Mouse (Mus musculus) C2C12 (cell line): ENCODE data around the gene Hoxd11. TPM values are rescaled to one million over a fixed set of nuclear protein-coding genes. Genes with fewer than 3 reads are reported as not detected.

Source experiments
- H3K27me3 ChIP-seq: one replicate; pipeline ENCODE4 v1.6.1; 2011; ENCODE audit not compliant: control insufficient read depth, insufficient read depth, insufficient read length
- H3K36me3 ChIP-seq: one replicate; pipeline ENCODE4 v1.6.1; 2011; ENCODE audit not compliant: control insufficient read depth, insufficient read depth
- H3K4me3 ChIP-seq: one replicate; pipeline ENCODE4 v1.5.1; 2011; ENCODE audit warnings: mild to moderate bottlenecking, control low read depth; ENCODE audit not compliant: poor library complexity, insufficient read depth, severe bottlenecking
- H3K79me2 ChIP-seq: one replicate; pipeline ENCODE4 v1.6.1; 2011; ENCODE audit not compliant: control insufficient read depth, insufficient read depth
- H3K79me3 ChIP-seq: one replicate; pipeline ENCODE4 v1.6.1; 2011; ENCODE audit warnings: low read depth, control low read depth
- H3ac ChIP-seq: one replicate; pipeline ENCODE3; 2011; ENCODE audit warnings: low read depth; ENCODE audit not compliant: control insufficient read depth, insufficient read length
- CEBPB ChIP-seq: IDR thresholded peaks from one replicate; pipeline ENCODE4 v1.6.1; 2011; ENCODE audit warnings: low read depth, mild to moderate bottlenecking, control low read depth, moderate library complexity
- CTCF ChIP-seq: IDR thresholded peaks from one replicate; pipeline ENCODE4 v1.5.1; 2011; ENCODE audit not compliant: control insufficient read depth, insufficient read depth, insufficient read length
- FOSL1 ChIP-seq: IDR thresholded peaks from one replicate; pipeline ENCODE4 v1.8.0; 2011; ENCODE audit warnings: mild to moderate bottlenecking, low read length; ENCODE audit not compliant: poor library complexity, insufficient read depth, severe bottlenecking
- MAX ChIP-seq: IDR thresholded peaks from one replicate; pipeline ENCODE4 v1.6.1; 2011; ENCODE audit warnings: mild to moderate bottlenecking, control low read depth
- MYOD1 ChIP-seq: IDR thresholded peaks from one replicate; pipeline ENCODE4 v1.6.1; 2011; ENCODE audit warnings: low read depth; ENCODE audit not compliant: control insufficient read depth, insufficient read length
- MYOG ChIP-seq: IDR thresholded peaks from one replicate; pipeline ENCODE4 v1.6.1; 2011; ENCODE audit not compliant: control insufficient read depth, insufficient read length; ENCODE audit errors: extremely low read depth
- USF1 ChIP-seq: IDR thresholded peaks from one replicate; pipeline ENCODE4 v1.6.1; 2011; ENCODE audit warnings: low read depth, mild to moderate bottlenecking, control low read depth, moderate library complexity
- polyA plus RNA-seq: library from polyadenylated mRNA; unstranded; fragments of >200 nt; fragmentation: generic; extraction: Trizol; gene quantifications from one replicate; pipeline ENCODE4 v1.2.1, GENCODE M21; 2012; ENCODE audit warnings: missing spikeins

Hoxd11 gene
- polyA plus RNA-seq, 1 experiment: not detected

GRCm38 (mm10) chr2:74672481-74673362 is 6.6 kb upstream of the Hoxd11 start:
- no peaks in the 10 kb centered on the region for H3K36me3 ChIP-seq
- no peaks in the 10 kb centered on the region for H3K79me3 ChIP-seq
- no peak overlapping the region for H3ac ChIP-seq
- TF ChIP-seq MYOD1: no peak
- no peak for TF ChIP-seq MAX
- TF ChIP-seq MYOG: no peak
- TF ChIP-seq FOSL1: no peak
- TF ChIP-seq USF1: no peak
- TF ChIP-seq CEBPB: no peak
- peak; percentile 73 for TF ChIP-seq CTCF
- peaks cover 50% of the 10 kb centered on the region for H3K27me3 ChIP-seq
- H3K4me3 ChIP-seq: no peak overlapping the region
- no peaks in the 10 kb centered on the region for H3K79me2 ChIP-seq

GRCm38 (mm10) chr2:74673835-74674425 is 5.4 kb upstream of the Hoxd11 start:
- no peak overlapping the region for H3K4me3 ChIP-seq
- H3K27me3 ChIP-seq: peaks cover 39% of the 10 kb centered on the region
- no peaks in the 10 kb centered on the region for H3K79me2 ChIP-seq
- no peaks in the 10 kb centered on the region for H3K36me3 ChIP-seq
- H3K79me3 ChIP-seq: no peaks in the 10 kb centered on the region
- no peak overlapping the region for H3ac ChIP-seq
- TF ChIP-seq MYOD1: no peak

GRCm38 (mm10) chr2:74674881-74675665 is 4.3 kb upstream of the Hoxd11 start, which contains the start of gene Hoxd12:
Gene Hoxd12 (plus strand): TSS chr2:74675013.
- Histone ChIP-seq H3K27me3 (peaks cover 46% of the 10 kb centered on the region), H3ac (no peak within 1 kb of the TSS), H3K36me3 (no peaks in the 10 kb centered on the region), H3K79me3 (no peaks in the 10 kb centered on the region), H3K79me2 (no peaks in the 10 kb centered on the region), H3K4me3 (no peak within 1 kb of the TSS)
- TF ChIP-seq FOSL1 (no peak), USF1 (no peak), MYOG (no peak), MAX (no peak), MYOD1 (no peak), CEBPB (no peak), CTCF (no peak)

- Histone ChIP-seq H3ac (no peak overlapping the region), H3K4me3 (no peak overlapping the region), H3K27me3 (peaks cover 53% of the 10 kb centered on the region), H3K79me3 (no peaks in the 10 kb centered on the region), H3K36me3 (no peaks in the 10 kb centered on the region), H3K79me2 (no peaks in the 10 kb centered on the region)
- TF ChIP-seq MAX (no peak), FOSL1 (no peak), USF1 (no peak), MYOD1 (no peak)
Observed at GRCm38 (mm10) chr2:74675666-74676282, 3.6 kb upstream of the Hoxd11 start.

- no peaks in the 10 kb centered on the region for H3K79me3 ChIP-seq
- H3K27me3 ChIP-seq: peaks cover 61% of the 10 kb centered on the region
- H3K36me3 ChIP-seq: no peaks in the 10 kb centered on the region
- no peak overlapping the region for H3ac ChIP-seq
- no peaks in the 10 kb centered on the region for H3K79me2 ChIP-seq
- H3K4me3 ChIP-seq: no peak overlapping the region
- TF ChIP-seq CTCF (no peak), CEBPB (no peak), MYOG (no peak), FOSL1 (no peak), MAX (no peak), MYOD1 (no peak), USF1 (no peak)
Observed at GRCm38 (mm10) chr2:74676376-74677052, 2.8 kb upstream of the Hoxd11 start.
